Mouse (Mus musculus) small intestine, adult 2 months (tissue): ENCODE results near the gene Sspo.

Experiments used
- CTCF ChIP-seq: fragments of 200-500 bp; IDR thresholded peaks from 2 replicates; pipeline ENCODE4 v1.5.1; 2012; ENCODE audit warnings: low read depth, mild to moderate bottlenecking, control low read depth, inconsistent platforms, low read length, moderate library complexity, mixed read lengths; ENCODE audit not compliant: insufficient replicate concordance, insufficient read length; ENCODE audit errors: extremely low read depth
- POLR2A ChIP-seq: fragments of 200-500 bp; IDR thresholded peaks from 2 replicates; pipeline ENCODE4 v1.6.1; 2012; ENCODE audit warnings: low read depth, mild to moderate bottlenecking, control low read depth, inconsistent platforms, low read length, moderate library complexity

DNA sequence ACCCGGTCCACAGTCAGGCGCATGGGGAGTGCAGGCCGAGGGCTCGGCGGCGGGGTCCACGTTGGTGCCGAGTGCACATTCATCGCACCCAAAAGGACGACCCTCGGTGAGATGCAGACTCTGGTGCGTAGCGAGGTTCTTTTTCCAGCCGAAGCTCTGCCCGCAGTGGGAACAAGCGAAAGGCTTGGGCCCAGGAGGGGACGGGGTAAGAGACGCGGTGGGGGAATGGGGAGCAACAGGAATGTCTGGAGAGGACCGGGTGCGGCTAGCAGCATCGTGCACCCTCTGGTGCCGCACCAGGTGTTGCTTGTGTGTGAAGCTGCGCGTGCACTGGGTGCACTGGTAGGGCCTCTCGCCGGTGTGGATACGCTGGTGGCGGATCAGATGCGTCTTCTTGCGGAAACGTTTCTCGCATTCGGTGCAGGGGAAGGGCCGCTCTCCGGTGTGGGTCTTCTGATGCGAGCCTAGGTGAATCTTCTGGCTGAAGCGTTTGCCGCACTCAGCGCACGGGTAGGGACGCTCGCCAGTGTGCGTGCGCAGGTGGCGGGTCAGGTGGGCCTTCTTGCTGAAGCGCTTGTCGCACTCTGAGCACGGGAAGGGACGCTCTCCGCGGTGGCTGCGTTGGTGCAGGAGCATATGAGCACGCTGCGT, 9.4 kb upstream of the Sspo start:
- TF ChIP-seq CTCF, result no peak
- TF ChIP-seq POLR2A, result no peak
